Mouse (Mus musculus): Measurements from ENCODE around the gene Nfkb2.

Gene Nfkb2

DNA sequence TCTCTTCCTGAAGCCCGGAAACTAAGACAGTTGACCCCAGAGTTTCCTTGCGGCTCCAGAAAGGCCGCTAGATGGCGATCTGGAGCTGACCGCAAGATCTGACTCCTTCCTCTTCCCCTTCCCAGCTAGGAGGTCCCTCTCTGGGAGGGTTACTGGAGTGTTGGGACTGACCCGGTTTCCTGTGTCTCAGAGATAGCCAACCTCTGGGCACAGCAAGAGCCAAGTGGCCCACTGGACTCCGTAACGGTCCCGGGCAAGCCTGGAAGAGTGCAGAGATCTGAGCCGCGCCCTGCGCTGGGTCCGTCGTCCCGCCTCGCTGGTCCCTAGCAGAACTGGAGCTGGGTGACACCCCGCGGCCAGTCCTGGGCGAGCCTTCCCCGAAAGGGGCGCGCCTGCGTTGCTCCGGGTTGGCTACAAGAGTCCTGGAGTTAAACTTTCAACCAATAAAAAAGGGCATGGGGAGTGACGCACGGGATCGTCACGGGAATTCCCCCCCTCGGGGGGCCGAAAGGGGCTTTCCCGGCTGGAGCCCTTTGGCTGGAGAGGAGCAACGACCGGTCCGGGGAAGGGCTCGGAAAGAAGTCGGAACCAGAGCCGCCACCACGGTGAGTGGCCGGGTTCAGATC lies at the start of gene Nfkb2:
Nfkb2 (plus strand) TSS at position 105 of the 626 bp plus-strand sequence.
- DNase-seq (ENCODE audit: low spot score in 2 of 2), result peak; percentile 88 to 94

DNA sequence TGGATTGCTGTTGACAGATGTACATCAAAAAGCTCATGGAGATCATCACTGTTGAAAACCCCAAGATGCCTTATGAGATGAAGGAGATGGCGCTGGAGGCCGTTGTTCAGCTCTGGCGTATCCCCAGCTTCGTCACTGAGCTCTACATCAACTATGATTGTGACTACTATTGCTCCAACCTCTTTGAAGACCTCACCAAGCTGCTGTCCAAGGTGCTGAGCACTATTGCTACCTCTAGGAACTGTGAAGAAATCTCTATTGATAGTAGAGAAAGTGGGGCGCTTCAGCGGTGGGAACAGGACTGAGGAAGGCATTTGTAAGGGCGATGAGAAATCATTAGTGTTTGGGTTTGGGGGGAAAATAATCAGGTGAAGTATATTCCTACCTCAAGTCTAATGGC lies 39.4 kb upstream of the Nfkb2 start:
- no peak for DNase-seq (ENCODE audit: low spot score in 2 of 2)

DNA sequence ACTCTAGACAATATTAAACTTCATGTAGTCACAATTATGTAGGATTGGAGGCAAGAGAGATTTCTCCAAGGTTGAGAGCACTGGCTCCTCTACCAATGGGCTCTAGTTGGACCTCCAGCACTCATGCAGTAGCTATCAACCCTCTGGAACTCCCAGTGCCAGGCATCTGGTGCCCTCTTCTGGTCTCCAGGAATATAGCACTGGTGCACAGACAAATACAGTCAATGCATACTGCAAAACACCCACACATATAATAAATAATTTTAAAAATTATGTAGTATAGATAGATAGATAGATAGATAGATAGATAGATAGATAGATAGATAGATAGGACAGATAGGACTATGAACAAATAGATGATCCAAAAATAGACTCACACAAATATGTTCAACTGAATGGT lies 28.8 kb upstream of the Nfkb2 start:
- DNase-seq (ENCODE audit: low spot score in 2 of 2), result no peak

GRCm38 (mm10) chr19:46282081-46282849 lies 21.9 kb upstream of the Nfkb2 start:
- no peak for DNase-seq (ENCODE audit: low spot score in 2 of 2)

- no peak for DNase-seq (ENCODE audit: low spot score in 2 of 2)
Measured at GRCm38 (mm10) chr19:46284686-46285085, 19.4 kb upstream of the Nfkb2 start.

DNA sequence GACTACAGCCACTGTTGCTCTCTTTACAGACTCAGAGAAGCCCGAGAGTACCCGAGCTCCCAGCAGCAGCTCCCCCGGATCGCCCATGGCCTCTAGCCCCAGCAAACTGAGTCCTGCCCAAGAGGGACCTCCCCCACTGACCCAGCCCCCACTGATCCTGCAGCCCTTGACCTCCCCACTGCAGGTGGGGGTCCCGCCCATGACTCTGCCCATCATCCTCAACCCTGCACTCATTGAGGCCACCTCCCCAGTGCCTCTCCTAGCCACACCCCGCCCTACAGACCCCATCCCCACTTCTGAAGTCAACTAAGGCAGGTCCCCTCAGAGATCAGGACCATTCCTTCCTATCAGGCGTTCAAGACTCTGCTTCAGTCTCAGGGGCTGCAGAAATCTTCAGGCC lies 18.5 kb upstream of the Nfkb2 start:
- no peak for DNase-seq (ENCODE audit: low spot score in 2 of 2)

GRCm38 (mm10) chr19:46286047-46286446 lies 18.1 kb upstream of the Nfkb2 start:
- no peak for DNase-seq (ENCODE audit: low spot score in 2 of 2)

DNA sequence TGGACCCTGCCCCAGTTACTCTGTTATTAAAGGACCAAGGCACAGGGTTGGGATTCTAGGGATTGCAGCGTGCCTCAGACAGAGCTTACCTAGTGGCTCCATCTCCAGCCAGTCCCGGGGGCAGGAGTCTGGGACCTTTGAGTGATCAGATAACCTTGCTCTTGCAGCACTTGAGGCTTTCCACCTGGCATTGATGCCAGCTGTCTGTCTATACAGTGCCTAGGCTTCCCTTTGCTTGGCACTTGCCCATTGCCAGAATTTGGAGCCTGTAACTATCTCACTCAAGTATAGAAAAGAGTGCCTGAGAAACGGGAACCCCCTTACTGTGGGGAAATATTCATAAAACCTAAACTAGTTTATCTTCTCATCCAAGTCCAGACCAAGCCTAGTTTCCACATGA lies 17.2 kb upstream of the Nfkb2 start:
- no peak for DNase-seq (ENCODE audit: low spot score in 2 of 2)

- no peak for DNase-seq (ENCODE audit: low spot score in 2 of 2)
Measured at GRCm38 (mm10) chr19:46287566-46287965, 16.6 kb upstream of the Nfkb2 start.

GRCm38 (mm10) chr19:46290535-46291105 lies 13.5 kb upstream of the Nfkb2 start:
- DNase-seq (ENCODE audit: low spot score in 2 of 2), result no peak

- no peak for DNase-seq (ENCODE audit: low spot score in 2 of 2)
Measured at GRCm38 (mm10) chr19:46296938-46297337, 7.2 kb upstream of the Nfkb2 start.

GRCm38 (mm10) chr19:46300294-46301045 lies 3.6 kb upstream of the Nfkb2 start:
- no peak for DNase-seq (ENCODE audit: low spot score in 2 of 2)

- no peak for DNase-seq (ENCODE audit: low spot score in 2 of 2)
Measured at GRCm38 (mm10) chr19:46302551-46302950, 1.6 kb upstream of the Nfkb2 start.

GRCm38 (mm10) chr19:46303251-46304215 lies 587 bp upstream of the Nfkb2 start:
- no peak for DNase-seq (ENCODE audit: low spot score in 2 of 2)

DNA sequence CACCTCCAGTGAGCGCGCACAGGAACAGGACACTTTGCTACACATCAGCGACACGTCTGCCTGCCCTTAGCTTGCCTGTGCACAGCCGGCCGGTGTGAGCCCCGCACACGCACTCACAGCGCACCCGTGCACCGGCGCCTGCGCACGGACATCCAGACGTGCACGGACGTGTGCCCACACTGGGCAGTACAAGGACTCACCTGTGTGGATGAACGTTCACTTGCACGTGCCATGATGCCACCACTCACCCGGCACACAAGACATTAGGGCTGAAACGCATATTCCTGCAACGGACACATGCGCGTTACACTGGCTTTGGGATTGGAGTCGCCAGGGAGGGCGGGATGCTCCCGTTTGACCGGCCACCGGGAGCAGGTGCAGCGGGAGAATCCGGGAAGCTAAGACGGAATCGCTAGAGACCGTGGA lies 801 bp downstream of the Nfkb2 start:
- DNase-seq (ENCODE audit: low spot score in 2 of 2), result peak in 1 of 2 experiments; percentile 58

DNA sequence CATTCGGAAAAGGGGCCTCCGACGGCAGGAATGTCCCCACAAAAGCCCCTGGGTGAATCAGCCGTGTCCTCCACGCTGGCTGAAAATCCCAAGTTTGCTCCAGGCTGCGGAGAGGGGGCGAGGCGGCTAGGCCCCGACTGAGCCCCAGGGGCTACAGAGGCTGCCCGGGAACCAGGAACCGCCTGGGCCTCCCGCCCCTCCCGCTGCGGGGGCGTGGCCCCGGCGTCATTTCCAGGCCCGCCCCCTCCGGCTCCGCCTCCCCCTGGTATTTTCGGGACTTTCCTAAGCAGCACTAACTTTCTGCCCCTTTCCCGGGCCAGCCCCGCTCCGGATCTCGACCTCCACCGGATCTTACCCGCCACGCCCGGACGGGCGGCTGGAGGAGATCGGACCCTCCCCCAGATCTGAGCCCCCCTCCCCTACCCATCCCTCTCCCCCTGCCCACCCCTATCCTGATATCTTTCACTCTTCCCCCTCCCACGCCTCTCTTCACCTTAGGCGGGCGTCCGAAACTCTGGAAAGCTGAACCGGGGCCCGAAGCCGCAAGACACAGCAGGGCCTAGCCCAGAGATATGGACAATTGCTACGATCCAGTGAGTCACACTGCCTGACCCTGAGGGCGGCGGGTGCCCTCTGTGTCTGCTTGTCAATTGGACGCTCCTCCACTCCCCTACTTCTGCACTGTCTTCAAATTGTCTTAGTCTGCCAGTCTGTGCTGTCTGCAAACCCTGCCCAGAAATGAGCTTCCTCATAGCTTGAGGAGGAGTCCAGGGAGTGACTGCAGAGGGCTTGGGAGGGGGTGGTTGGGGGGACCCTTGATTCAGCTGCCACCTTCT lies 1.5 kb downstream of the Nfkb2 start:
- peak; percentile 84 to 87 for DNase-seq (ENCODE audit: low spot score in 2 of 2)

GRCm38 (mm10) chr19:46306268-46306610 lies 2.1 kb downstream of the Nfkb2 start:
- DNase-seq (ENCODE audit: low spot score in 2 of 2), result no peak

GRCm38 (mm10) chr19:46306751-46307289 lies 2.7 kb downstream of the Nfkb2 start:
- DNase-seq (ENCODE audit: low spot score in 2 of 2), result no peak

DNA sequence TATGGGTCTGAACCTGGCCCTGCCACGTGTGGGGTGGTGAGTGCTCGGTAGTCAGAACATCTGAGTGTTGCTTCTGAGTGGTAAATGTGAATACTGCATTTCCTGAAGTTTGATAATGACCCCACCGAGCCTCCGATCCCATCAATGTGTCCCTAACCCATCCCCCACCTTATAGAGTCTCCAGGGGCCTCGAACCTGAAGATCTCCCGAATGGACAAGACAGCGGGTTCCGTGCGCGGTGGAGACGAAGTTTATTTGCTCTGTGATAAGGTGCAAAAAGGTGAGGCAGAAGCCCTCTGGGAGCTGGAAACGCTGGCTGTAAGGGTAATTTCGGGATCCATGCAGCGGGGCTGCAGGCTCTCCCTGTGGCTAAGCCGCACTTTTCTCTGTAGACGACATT lies 3.7 kb downstream of the Nfkb2 start:
- DNase-seq (ENCODE audit: low spot score in 2 of 2), result no peak

GRCm38 (mm10) chr19:46308303-46308702 lies 4.2 kb downstream of the Nfkb2 start:
- DNase-seq (ENCODE audit: low spot score in 2 of 2), result no peak

All from urinary bladder, adult 18-20 months (tissue).